Mouse (Mus musculus) midbrain, embryonic 15.5 days (tissue): ENCODE measurements around the gene Irgc1. TPM values are rescaled to one million over a fixed set of nuclear protein-coding genes. Genes with fewer than 3 reads are reported as not detected.

Source experiments
- ATAC-seq: fragments of 200-750 bp; cut with Nextera tagmentation; replicated peaks from 2 replicates; pipeline ENCODE4 v1.8.0; 2017; ENCODE audit warnings: moderate TSS enrichment
- H3K27ac ChIP-seq: fragments of 300-500 bp; sonication (generic); 2 replicates; pipeline ENCODE4 v1.5.1; 2015; ENCODE audit warnings: mild to moderate bottlenecking, inconsistent platforms
- H3K27me3 ChIP-seq: fragments of 300-500 bp; sonication (generic); replicated peaks from 2 replicates; pipeline ENCODE4 v1.6.1; 2015; ENCODE audit warnings: inconsistent platforms
- H3K36me3 ChIP-seq: fragments of 300-500 bp; sonication (generic); replicated peaks from 2 replicates; pipeline ENCODE4 v1.6.1; 2015; ENCODE audit warnings: inconsistent platforms
- H3K4me1 ChIP-seq: fragments of 300-500 bp; sonication (generic); 2 replicates; pipeline ENCODE4 v1.6.1; 2015; ENCODE audit warnings: inconsistent platforms
- H3K4me2 ChIP-seq: fragments of 300-500 bp; sonication (generic); 2 replicates; pipeline ENCODE4 v1.6.1; 2015; ENCODE audit warnings: inconsistent platforms, mild to moderate bottlenecking, moderate library complexity
- H3K4me3 ChIP-seq: fragments of 300-500 bp; sonication (generic); 2 replicates; pipeline ENCODE4 v1.5.1; 2015; ENCODE audit warnings: mild to moderate bottlenecking, inconsistent platforms
- H3K9ac ChIP-seq: fragments of 300-500 bp; sonication (generic); 2 replicates; pipeline ENCODE4 v1.6.1; 2015; ENCODE audit warnings: mild to moderate bottlenecking, inconsistent platforms
- H3K9me3 ChIP-seq: fragments of 300-500 bp; sonication (generic); 2 replicates; pipeline ENCODE4 v1.6.1; 2016; ENCODE audit warnings: inconsistent platforms
- WGBS: fragments of 180-500 bp; shearing (Covaris S2); methylation state at CpG from one replicate; pipeline ENCODE4 v1.1.7; 2015; ENCODE audit warnings: mixed read lengths; 5-methylcytosine and 5-hydroxymethylcytosine counted together
- polyA plus RNA-seq: library from polyadenylated mRNA; unstranded; fragments of >200 nt; fragmentation: Nextera tagmentation; extraction: Ambion mirVana; gene quantifications from 2 replicates; pipeline ENCODE4 v1.2.1, GENCODE M21; 2015

Gene Irgc1
- polyA plus RNA-seq, 1 experiment from 2014 or later, result not detected

DNA sequence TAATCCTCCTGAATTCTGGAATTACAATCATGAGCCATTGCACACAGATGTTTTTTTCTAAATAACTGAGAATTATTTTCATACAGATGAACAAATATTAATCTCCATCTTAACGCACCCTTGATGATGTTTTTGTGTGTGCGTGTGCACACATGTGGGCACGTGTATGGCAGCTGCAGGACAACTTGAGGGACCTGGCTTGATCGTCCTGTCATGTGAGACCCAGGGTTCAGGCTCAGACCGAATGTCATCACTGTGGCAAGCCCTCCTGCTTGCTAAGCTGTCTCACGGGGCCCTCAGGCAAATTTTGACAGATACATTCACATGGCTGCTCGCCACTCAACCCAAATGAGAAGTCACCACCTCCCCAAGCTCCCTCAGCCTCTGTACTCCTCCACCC is 61.6 kb downstream of the Irgc1 start:
- H3K27ac ChIP-seq, result no peak overlapping the region
- no peak for ATAC-seq
- H3K4me2 ChIP-seq, result no peak overlapping the region

DNA sequence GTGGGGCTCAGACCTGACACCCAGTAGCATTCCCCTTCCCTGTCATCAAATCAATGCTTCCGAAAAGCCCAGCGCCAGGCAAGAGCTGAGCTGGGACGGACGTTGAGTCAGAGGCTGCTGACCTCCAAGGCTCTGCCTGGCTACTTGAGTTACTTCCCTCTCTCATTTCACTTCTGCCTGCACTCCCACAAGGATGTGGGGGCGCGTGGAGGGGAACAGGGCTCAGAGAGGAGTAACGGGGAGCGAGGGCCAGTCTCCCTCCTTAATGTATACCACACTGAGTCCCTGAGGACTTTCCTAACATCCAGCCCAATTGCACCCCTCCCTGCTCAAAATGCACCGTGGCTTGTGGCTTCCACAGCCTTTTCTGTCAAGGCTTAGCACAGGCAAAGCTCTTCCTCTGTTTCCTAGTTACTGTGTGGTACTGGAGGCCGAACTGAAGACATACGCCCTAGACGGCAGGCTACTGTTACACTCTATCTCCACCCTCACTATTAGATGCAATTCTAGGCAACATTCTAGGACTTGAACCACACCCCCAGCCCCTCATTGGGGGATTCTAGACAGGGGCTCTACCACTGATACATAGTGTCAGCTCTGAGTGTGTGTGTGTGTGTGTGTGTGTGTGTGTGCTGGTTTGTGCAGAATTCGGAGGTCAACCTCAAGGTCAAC is 62.4 kb downstream of the Irgc1 start:
- WGBS, result 68% methylated on average over 13 of the region's 13 CpGs
- ATAC-seq, result no peak
- H3K4me1 ChIP-seq, result no peaks in the 10 kb centered on the region
- H3K4me3 ChIP-seq, result no peak overlapping the region
- H3K27ac ChIP-seq, result no peak overlapping the region
- H3K27me3 ChIP-seq, result no peaks in the 10 kb centered on the region
- H3K4me2 ChIP-seq, result no peak overlapping the region
- no peaks in the 10 kb centered on the region for H3K9me3 ChIP-seq
- no peak overlapping the region for H3K9ac ChIP-seq
- no peaks in the 10 kb centered on the region for H3K36me3 ChIP-seq

More for the DNA sequence above, 61.6 kb downstream of the Irgc1 start:
- Histone ChIP-seq H3K36me3 (no peaks in the 10 kb centered on the region), H3K4me3 (no peak overlapping the region), H3K9me3 (no peaks in the 10 kb centered on the region), H3K9ac (no peak overlapping the region), H3K4me1 (no peaks in the 10 kb centered on the region), H3K27me3 (no peaks in the 10 kb centered on the region)
- 56% methylated on average over 7 of the region's 7 CpGs for WGBS

DNA sequence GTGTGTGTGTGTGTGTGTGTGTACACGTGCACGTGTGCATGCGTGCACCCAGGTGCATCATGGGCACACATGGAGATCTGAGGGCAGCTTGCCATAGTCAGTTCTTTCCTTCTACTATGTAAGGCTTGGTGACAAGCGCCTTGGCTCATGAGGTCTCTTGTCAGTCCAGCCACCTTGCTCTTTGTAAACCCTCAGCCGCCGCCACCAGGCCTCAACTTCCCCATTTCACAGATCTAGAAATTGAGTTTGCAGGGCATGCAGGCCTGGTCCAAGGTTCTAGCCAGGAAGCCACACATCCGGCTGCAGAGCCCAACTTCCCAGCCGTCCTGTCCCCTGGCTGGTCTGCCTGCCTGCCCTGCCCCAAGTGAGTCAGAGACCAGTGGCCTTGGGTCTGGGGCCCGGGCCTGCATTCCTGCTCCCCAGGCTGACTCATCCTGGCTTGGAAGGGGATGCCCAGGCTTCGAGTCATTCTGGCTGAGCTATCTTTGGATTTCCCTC is 65.0 kb downstream of the Irgc1 start:
- H3K9me3 ChIP-seq, result no peaks in the 10 kb centered on the region
- no peaks in the 10 kb centered on the region for H3K36me3 ChIP-seq
- ATAC-seq, result no peak
- H3K4me1 ChIP-seq, result no peaks in the 10 kb centered on the region
- H3K9ac ChIP-seq, result no peak overlapping the region
- H3K4me2 ChIP-seq, result no peak overlapping the region
- no peak overlapping the region for H3K4me3 ChIP-seq
- WGBS, result 78% methylated on average over 10 of the region's 10 CpGs
- no peaks in the 10 kb centered on the region for H3K27me3 ChIP-seq
- no peak overlapping the region for H3K27ac ChIP-seq

DNA sequence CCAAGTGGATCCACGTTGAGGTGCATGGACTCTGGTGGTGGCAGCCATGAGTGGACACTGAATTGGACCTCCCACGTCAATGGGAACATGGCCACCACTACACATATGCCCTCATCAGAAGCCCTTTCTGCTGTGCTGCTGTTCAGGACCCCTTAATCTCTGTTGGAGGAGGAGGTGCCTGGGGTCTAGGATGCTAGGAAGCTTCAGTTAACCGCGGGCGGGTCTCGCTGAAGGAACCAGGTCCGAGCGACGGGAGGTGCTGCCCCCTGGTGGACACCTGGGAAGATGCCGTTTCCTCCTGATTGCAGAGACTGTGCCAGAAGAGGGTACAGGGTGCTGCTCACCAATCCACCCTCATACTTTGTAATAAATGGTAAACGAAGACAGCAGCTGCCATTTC is 67.3 kb downstream of the Irgc1 start:
- H3K9me3 ChIP-seq, result no peaks in the 10 kb centered on the region
- H3K27me3 ChIP-seq, result no peaks in the 10 kb centered on the region
- ATAC-seq, result peak; percentile 45; the same call in 1 of the 2 replicates
- WGBS, result 9% methylated on average over 11 of the region's 11 CpGs
- H3K4me3 ChIP-seq, result peak overlapping the region; percentile 12; the same call in 1 of the 2 replicates
- no peaks in the 10 kb centered on the region for H3K36me3 ChIP-seq
- peak overlapping the region; percentile 30 for H3K4me2 ChIP-seq
- H3K27ac ChIP-seq, result no peak overlapping the region
- no peak overlapping the region for H3K9ac ChIP-seq
- no peaks in the 10 kb centered on the region for H3K4me1 ChIP-seq

DNA sequence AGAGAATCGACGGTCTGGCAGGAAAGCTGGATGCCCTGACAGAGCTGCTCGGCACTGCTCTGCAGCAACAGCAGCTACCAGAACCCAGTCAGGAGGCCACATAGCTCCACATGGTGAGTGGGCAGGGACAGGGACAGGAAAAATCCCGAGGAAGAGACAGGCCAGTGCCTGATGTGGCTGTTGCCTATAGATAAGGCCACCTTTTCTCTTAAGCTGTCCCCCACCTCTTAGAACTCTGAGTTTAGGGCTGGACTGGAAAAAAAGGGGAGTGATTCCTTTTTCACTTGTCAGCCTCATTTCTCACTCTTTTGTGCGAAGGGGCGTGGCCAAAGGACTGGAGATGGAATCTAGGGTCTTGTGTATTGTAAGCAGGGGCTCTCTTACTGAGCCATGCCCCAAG is 68.0 kb downstream of the Irgc1 start:
- Histone ChIP-seq H3K4me1 (no peaks in the 10 kb centered on the region), H3K36me3 (no peaks in the 10 kb centered on the region), H3K4me3 (no peak overlapping the region), H3K9ac (no peak overlapping the region), H3K9me3 (no peaks in the 10 kb centered on the region), H3K4me2 (no peak overlapping the region), H3K27me3 (no peaks in the 10 kb centered on the region), H3K27ac (no peak overlapping the region)
- WGBS, result 65% methylated on average over 6 of the region's 6 CpGs
- ATAC-seq, result no peak

DNA sequence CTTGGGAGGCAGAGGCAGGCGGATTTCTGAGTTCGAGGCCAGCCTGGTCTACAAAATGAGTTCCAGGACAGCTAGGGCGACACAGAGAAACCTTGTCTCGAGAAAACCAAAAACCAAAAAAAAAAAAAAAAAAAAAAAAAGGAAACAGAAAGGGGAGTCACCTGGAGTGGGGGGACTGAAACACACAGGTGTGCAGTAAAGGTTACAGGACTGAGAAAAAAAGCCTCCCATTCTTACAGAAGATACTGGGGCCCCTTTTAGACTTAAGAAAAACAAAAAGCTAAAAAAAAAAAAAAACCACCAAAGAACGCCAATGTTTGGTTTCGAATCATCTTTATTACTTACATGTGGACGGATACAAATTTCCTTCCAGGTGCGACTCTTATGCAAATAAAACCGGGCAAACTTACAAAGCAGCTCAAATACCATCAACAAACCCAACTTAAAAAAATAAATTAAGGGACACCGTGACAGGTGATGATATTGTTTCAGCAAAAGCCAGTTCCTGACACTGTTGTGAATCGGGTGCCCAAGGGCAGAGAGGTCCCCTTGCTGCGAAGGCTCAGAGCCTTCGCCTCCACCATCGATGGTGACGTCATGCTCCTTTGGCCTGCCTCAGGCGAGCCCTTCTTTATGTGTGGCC is 69.2 kb downstream of the Irgc1 start:
- Histone ChIP-seq H3K4me1 (no peaks in the 10 kb centered on the region), H3K4me2 (no peak overlapping the region), H3K36me3 (no peaks in the 10 kb centered on the region), H3K27me3 (no peaks in the 10 kb centered on the region), H3K9me3 (no peaks in the 10 kb centered on the region), H3K9ac (no peak overlapping the region), H3K27ac (no peak overlapping the region), H3K4me3 (no peak overlapping the region)
- WGBS, result 87% methylated on average over 16 of the region's 16 CpGs
- ATAC-seq, result no peak

Other genes starting within 250 kb of the Irgc1 start
- gene Zfp111, start 240.9 kb downstream of the Irgc1 start, polyA plus RNA-seq, result 5.4 and 6.9 TPM in 2 replicates
- 5.2 and 5.9 TPM in 2 replicates for gene Zfp109, start 214.7 kb downstream of the Irgc1 start, polyA plus RNA-seq
- 7.0 and 7.9 TPM in 2 replicates for gene Zfp108, start 197.5 kb downstream of the Irgc1 start, polyA plus RNA-seq
- gene Zfp93, start 181.9 kb downstream of the Irgc1 start, polyA plus RNA-seq, result 8.3 and 9.6 TPM in 2 replicates
- 47.2 and 48.6 TPM in 2 replicates for gene Zfp61, start 151.1 kb downstream of the Irgc1 start, polyA plus RNA-seq
- 23.6 and 24.5 TPM in 2 replicates for gene Zfp94, start 135.6 kb downstream of the Irgc1 start, polyA plus RNA-seq
- 0.48 TPM in 1 of 2 replicates, not detected in the other for gene Tescl, start 118.4 kb downstream of the Irgc1 start, polyA plus RNA-seq
- gene Lypd5, start 103.1 kb downstream of the Irgc1 start, polyA plus RNA-seq, result not detected in 2 replicates
- 0.92 and 1.1 TPM in 2 replicates for gene Kcnn4, start 82.0 kb downstream of the Irgc1 start, polyA plus RNA-seq
- 38.4 and 40.3 TPM in 2 replicates for gene Smg9, start 52.7 kb downstream of the Irgc1 start, polyA plus RNA-seq
- 1.6 and 1.9 TPM in 2 replicates for gene Plaur, start 10.2 kb upstream of the Irgc1 start, polyA plus RNA-seq
- gene Cadm4, start 29.7 kb upstream of the Irgc1 start, polyA plus RNA-seq, result 79.2 and 81.1 TPM in 2 replicates
- gene Zfp428, start 54.7 kb upstream of the Irgc1 start, polyA plus RNA-seq, result 336 and 344 TPM in 2 replicates
- gene AC161166.1, start 60.2 kb upstream of the Irgc1 start, polyA plus RNA-seq, result 2.1 and 2.2 TPM in 2 replicates
- gene Irgq, start 78.4 kb upstream of the Irgc1 start, polyA plus RNA-seq, result 31.8 and 33.2 TPM in 2 replicates
- not detected in 2 replicates for gene Pinlyp, start 93.8 kb upstream of the Irgc1 start, polyA plus RNA-seq
- 67.1 and 76.5 TPM in 2 replicates for gene Xrcc1, start 94.0 kb upstream of the Irgc1 start, polyA plus RNA-seq
- gene Ethe1, start 135.2 kb upstream of the Irgc1 start, polyA plus RNA-seq, result 25.4 and 25.8 TPM in 2 replicates
- 16.3 and 18.1 TPM in 2 replicates for gene Zfp575, start 135.3 kb upstream of the Irgc1 start, polyA plus RNA-seq
- gene Phldb3, start 158.5 kb upstream of the Irgc1 start, polyA plus RNA-seq, result not detected in 2 replicates
- gene Lypd3, start 184.3 kb upstream of the Irgc1 start, polyA plus RNA-seq, result 0.31 and 0.49 TPM in 2 replicates
- 0.17 TPM in 1 of 2 replicates, not detected in the other for gene Tex101, start 224.4 kb upstream of the Irgc1 start, polyA plus RNA-seq